Mouse (Mus musculus): ENCODE data around the gene Timm44.

The Timm44 gene

GRCm38 (mm10) chr8:4275275-4276110 lies at the start of gene Timm44:
Gene Timm44, minus strand, starts transcription at chr8:4275913.
- DNase-seq (ENCODE audit: low spot score) = peak; percentile 95

- DNase-seq (ENCODE audit: low spot score) = peak; percentile 95
These were observed 49.5 kb upstream of the Timm44 start, which contains the start of the genes Ccl25 and Elavl1 for GRCm38 (mm10) chr8:4324983-4325750. Gene Ccl25, plus strand, starts transcription at chr8:4325210. Gene Elavl1, minus strand, starts transcription at chr8:4325413.

DNA sequence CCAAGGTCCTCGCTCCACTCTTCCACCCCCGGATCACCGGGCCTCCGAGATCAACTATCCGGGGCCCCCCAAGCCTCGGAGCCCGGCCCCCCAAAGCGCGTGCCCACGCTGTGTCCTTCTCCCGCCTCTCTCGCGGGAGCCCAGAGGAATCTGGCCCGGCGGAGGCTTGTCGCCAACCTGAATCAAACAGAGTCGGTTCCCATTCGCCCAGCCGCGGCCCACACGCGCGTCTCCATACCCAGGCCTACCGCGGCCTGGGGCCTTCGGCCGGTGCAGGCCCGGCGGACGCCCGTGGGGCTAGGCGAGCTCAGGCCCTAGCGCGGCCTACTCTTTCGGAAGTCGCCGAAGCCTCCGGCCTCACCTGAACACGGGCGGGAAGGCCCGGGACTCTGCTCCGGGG lies 48.8 kb upstream of the Timm44 start:
- DNase-seq (ENCODE audit: low spot score) = no peak

DNA sequence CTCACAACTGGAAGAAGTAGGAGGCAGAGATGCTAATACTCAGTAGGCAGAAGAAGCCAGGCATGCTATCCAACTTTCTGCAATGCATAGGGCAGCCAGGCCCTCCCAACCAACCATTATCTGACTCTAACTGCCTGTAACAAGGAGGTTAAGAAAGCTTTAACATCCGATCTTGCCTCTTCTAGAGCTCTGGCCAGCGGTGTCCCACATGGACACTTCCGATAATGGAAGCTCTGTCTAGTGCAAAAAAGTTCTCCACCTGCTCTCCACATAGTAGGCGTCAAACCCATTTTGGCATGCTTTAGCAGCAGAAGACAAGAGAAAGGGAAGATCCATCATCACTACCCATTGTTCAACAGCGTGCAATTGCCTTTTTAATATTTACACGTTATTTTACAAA lies 48.2 kb upstream of the Timm44 start:
- DNase-seq (ENCODE audit: low spot score) = no peak

GRCm38 (mm10) chr8:4322470-4322869 lies 46.8 kb upstream of the Timm44 start:
- peak; percentile 83 for DNase-seq (ENCODE audit: low spot score)

- no peak for DNase-seq (ENCODE audit: low spot score)
These were observed 45.3 kb upstream of the Timm44 start for GRCm38 (mm10) chr8:4321031-4321430.

GRCm38 (mm10) chr8:4320404-4320803 lies 44.7 kb upstream of the Timm44 start:
- no peak for DNase-seq (ENCODE audit: low spot score)

DNA sequence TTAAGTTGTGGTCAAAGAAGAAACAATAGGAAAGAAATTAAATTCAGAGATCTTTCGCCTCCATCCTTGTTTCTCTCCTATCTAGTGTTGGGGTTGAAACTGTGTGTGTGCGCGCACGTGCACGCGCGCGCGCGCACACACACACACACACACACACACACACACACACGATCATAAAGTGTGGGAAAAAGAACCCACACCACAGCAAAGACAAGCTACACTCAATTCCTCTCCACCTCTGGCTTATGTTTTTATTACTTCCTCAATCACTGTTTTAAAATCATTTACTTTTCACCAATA lies 43.8 kb upstream of the Timm44 start:
- no peak for DNase-seq (ENCODE audit: low spot score)

GRCm38 (mm10) chr8:4318796-4319572 lies 43.3 kb upstream of the Timm44 start:
- DNase-seq (ENCODE audit: low spot score) = no peak

- DNase-seq (ENCODE audit: low spot score) = no peak
These were observed 42.4 kb upstream of the Timm44 start for GRCm38 (mm10) chr8:4318124-4318523.

DNA sequence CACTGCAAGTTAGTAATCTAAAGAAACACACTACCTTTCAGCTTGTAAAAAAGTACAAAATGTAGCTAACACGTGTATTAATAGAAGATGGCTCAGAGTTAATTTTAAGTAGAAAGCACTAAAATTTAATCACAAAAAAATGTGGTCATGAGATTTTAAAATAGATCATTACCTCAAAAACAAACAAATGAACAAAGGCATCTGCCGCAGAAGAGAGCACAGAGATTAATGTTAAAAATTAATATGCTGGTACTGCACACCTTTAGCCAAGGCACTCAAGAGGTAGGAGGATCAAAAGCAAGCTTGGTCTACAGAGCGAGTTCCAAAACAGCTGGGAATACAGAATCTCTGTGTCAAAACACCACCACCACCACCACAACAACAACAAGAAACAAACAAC lies 39.1 kb upstream of the Timm44 start:
- DNase-seq (ENCODE audit: low spot score) = no peak

DNA sequence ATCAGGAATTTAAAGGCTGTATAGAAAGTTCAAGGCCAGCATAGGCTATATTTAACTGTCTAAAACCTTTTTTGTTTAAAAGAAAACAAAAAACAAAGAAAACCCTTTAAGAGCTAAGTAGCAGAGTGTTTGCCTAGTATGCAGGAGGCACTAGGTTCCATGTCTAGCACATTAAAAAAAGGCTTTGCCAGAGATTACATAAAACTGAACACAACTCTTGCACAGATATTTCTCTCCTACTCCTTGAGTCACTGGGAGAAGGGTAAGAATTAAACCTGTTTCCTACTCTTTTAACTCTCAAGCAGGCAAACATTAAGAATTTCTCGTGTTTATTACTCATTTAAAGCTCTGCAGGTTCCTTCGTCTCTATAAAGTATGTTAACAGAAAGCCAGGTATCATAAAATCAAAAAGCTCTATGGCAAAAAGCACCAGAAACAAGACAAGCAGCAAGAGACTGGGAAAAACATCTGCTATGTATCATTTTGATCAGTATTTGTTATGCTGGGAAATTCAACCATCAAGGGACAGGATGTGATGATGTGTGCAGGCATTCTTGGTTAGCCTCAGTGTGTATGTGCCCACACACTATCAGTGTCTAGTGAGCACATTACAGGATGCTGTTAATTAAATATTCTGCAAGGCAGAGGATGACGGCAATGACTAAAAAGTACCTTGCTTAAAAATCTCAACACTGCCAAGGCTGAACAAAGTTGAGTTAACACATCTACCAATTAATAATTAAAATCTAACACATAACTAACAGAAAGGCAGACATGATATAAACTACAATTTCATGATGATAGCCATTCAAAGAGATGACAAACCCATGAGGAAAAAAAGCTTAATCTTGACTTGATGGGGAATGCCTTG lies 37.8 kb upstream of the Timm44 start:
- DNase-seq (ENCODE audit: low spot score) = no peak

GRCm38 (mm10) chr8:4312104-4312503 lies 36.4 kb upstream of the Timm44 start:
- no peak for DNase-seq (ENCODE audit: low spot score)

DNA sequence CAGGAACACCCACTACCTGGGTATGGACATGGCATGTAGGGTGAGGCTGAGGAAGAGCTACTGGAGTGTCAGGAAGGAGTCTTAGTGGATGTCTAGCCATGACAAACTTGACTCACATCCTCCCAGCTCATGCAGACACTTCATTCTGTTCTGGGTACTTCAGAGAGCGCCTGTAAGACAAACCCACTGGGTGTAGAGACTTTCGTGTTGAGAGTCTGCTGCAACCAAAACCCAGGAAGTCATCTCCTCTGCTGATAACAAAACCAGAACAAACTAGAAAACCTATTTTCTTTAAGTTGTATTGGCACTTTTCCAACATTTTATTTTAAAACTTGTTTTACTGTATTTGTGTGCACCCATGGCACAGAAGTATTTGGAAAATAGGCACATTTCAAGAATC lies 30.1 kb upstream of the Timm44 start:
- no peak for DNase-seq (ENCODE audit: low spot score)

- peak; percentile 42 for DNase-seq (ENCODE audit: low spot score)
These were observed 28.4 kb upstream of the Timm44 start for GRCm38 (mm10) chr8:4304124-4304547.

GRCm38 (mm10) chr8:4297822-4298221 lies 22.1 kb upstream of the Timm44 start:
- no peak for DNase-seq (ENCODE audit: low spot score)

- no peak for DNase-seq (ENCODE audit: low spot score)
These were observed 17.0 kb upstream of the Timm44 start for GRCm38 (mm10) chr8:4292738-4293137.

DNA sequence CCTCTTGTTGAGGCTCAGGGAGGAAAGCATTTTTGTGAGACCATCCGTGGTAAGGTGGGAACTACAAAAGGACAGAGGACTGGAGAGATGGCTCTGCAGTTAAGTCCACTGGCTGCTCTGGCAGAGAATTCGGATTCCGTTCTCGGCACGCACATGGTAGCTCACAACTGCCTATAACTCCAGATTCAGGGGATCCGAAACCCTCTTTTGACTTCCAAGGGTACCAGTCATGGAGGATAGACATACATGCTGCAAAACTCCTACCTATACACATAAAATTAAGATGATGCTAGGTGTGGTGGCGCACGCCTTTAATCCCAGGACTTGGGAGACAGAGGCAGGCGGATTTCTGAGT lies 375 bp upstream of the Timm44 start:
- no peak for DNase-seq (ENCODE audit: low spot score)

DNA sequence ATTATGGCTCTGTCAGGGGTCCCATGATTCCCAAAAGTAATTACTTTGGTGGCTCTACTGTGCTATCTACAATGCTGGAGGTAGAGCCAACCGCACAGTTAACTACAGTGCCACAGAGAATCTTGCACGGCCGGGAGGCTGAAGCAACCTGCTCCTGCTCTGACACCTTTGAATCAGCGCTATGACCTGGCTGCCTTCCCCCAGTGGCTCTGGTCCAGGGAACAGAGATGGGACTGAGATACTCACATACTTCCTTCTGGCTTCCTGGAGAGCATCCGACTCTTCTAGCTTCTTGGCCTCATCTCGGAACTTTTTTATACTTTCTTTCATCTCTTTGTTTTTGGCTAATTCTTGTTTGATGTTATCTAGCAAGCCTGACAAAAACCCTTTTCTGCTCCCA lies 6.1 kb downstream of the Timm44 start:
- DNase-seq (ENCODE audit: low spot score) = no peak

GRCm38 (mm10) chr8:4267627-4268026 lies 8.1 kb downstream of the Timm44 start:
- no peak for DNase-seq (ENCODE audit: low spot score)

DNA sequence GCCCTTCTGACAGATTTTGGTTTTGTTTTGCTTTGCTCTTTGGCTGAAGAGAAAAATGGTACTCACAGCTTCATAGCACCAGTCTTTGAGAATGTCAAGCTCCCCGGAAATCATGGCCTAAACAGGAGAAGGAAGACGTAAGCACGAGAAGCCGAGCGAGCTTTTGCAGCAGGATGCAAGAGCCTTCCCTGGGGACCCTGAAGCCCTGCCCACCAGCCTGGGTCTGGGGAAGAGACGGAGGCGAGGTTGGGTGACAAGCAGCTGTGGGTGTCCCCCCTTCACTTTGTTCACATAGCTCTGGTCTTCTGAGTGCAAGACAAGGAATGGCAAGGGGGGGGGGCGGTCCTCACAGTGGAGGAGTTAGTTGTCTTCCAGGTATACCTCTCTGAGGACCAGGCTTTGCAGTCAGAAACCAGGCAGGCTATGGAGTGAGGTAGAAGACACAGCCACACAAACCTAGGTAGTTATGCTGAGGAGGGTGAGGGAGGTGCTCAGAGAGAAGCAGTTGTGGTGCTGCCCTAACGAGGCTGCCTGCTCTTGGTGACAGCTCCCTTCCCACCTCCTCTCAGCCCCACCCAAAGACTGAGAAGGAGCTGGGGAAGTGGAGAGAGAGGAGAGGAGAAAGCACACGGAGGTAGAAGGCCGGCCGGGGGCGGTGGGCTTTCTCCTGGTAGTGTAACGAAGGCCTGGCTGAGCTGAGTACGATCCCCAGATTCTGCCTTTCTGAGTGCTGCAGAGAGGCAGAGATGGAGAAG lies 10.4 kb downstream of the Timm44 start:
- no peak for DNase-seq (ENCODE audit: low spot score)

Data from c-Kit-positive CD71-positive TER-119-positive erythroid progenitor cells, embryonic 14.5 days (primary cell).